Mouse (Mus musculus) frontal cortex, adult (tissue): ENCODE measurements around the gene 1700016K19Rik.

ENCODE experiments used
- ATAC-seq: cut with Nextera tagmentation; 2 replicates; pipeline ENCODE4 v1.9.2; 2017; ENCODE audit warnings: mild to moderate bottlenecking, moderate library complexity, mixed read lengths; ENCODE audit not compliant: low TSS enrichment

1700016K19Rik gene

DNA sequence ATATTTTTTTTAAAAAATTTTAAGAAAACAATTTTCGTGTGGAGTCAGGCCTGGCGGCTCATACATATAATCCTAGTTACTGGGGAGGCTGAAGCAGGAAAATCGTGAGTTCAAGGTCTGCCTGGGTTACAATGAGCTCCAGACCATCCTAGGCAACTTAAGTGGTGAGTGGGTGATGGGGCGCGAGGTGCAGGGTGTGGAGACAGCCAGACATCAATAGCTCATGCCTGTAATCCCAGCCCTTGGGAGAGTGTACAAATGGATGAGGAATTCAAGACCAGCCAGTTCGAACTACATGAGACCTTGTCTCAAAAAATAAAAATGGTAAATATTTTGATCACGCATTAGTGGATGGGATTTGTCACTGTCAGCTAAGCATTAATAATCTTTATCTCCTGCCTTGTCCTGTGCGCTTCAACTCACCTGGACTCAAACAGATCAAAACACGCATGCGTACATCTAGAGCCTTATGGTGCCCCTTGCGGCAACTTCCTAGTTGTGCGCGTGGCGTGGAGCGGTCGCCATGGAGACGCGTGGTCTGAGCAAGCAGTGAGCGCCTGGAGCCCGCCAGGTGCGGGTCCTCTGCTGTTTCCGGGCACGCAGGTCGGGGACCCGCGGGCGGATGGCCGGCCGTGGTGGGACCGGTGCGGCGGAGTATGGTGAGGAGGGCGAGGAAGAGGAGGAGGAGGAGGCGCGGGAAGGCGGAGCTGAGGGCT lies at the start of gene 1700016K19Rik:
Gene 1700016K19Rik (plus strand): TSS at position 473 of the 716 bp plus-strand sequence.
- ATAC-seq = peak; percentile 93

DNA sequence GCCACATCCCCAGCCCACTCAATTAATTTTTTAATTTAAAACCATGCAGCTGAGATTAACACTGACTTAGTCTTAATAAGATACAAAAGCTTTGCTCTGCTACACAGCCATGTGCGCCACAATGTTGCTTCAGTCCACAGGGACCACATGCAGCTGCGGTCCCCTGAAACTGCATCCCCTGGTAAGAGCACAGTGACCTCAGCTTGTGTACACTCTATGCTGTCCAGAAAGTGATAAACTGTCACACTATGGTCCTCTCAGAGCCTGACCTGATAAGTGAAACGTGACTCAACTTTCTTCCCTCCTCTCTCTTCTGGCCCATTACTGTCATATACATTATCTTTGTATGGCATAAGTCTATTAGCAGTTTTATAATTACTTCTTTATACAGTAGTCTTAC lies 49.3 kb upstream of the 1700016K19Rik start:
- no peak for ATAC-seq

GRCm38 (mm10) chr11:75951895-75952294 lies 47.8 kb upstream of the 1700016K19Rik start:
- ATAC-seq = no peak

GRCm38 (mm10) chr11:75954896-75955295 lies 44.8 kb upstream of the 1700016K19Rik start:
- ATAC-seq = no peak

DNA sequence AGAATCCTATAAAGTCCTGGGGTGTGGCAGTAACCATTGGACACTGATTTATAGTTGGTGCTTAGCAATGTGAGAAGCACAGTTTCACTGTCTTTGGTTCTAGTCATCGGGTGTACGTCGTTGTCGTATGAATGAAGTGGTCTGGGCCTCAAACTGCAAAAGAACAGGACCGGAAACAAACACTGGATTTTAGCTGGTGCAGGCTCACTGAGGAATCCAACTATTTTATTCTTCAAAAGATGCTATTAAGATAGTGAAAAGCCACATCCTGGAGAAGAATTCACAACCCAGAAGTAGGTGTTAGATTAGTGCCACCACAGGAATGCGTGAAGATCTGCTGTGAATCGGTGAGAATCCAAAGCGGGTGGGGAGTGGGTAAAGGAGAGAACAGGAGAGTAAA lies 43.1 kb upstream of the 1700016K19Rik start:
- ATAC-seq = no peak

DNA sequence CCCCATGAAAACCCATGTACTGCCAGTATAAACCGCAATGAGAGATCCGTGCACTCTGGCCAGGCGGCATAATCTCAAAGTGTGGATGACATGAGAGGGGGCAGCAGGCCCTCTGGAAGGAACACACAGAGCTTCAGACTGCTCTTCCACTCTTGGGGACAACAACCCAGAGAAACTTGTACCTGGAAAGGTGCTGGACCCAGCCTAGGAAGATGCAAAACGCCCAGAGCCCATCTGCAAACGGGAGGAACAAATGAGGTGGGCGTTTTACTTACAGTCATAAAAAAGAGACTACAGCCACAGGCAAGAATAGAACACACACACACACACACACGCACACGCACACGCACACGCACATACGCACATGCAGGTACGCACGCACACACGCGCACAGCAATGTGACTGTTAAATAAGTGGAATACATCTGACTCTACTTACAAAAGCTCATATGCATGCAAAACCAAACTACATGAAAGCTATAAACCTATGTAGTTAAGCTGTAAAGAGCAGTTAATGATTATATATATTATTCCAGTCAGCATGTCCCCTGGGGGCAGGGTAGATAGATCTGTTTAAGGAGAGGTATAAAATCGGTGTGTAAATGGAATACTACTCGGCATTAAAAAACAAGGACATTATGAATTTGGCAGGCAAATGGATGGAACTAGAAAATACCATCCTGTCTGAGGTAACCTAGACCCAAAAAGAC lies 42.4 kb upstream of the 1700016K19Rik start:
- ATAC-seq = no peak

DNA sequence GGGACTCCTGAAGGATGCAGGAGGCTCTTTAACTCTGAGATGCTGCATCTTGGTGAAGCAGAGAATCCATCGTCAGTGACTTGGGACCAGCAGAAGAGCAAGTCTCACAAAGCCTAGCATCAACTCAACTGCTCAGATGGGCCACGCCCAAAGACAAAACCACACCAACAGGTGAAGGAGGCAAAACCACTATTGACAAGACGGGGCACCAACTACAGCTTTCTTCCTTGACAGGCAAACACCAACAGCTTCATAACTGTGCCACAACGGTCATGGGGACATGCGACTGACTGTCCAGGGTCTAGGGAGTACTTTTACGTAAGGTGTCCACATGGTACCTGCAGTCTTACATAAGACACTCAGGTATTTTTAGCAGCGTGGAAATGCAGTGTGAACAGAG lies 37.9 kb upstream of the 1700016K19Rik start:
- ATAC-seq = no peak

DNA sequence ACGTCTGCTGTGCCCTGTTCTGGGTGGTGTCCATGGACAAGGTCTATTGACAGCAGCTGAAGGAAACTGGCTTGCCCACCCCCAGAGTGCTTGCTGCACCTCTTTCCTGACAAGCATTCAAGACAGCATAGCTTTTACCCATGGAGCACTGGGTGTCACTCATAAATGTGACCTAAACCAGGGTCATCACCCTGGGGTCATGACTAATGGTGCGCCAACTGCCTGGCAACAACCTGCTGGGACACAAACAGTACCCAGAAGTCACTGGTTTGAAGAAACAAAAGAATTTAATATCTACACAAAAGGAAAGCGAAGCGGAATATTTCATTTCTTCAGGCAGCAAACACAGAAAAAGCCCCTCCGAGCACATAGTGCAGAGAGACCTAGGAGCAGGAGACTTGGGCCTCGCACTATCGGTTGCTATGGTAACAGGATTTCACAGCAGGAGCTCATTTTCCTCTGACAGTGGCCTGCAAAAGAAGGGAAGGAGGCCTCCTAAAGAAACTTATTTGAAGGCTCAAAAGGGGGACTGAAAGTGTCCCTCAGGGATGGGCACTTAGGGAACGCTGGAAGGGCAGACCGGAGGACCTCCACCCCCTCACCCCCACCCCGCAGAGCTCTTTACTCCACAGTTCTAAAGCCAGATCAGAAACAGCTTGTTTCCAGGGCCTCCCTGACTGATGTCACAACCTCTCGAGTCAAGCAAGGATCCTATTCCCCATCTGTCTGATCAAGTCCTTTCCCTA lies 35.8 kb upstream of the 1700016K19Rik start:
- no peak for ATAC-seq

GRCm38 (mm10) chr11:75964476-75964730 lies 35.3 kb upstream of the 1700016K19Rik start:
- no peak for ATAC-seq

DNA sequence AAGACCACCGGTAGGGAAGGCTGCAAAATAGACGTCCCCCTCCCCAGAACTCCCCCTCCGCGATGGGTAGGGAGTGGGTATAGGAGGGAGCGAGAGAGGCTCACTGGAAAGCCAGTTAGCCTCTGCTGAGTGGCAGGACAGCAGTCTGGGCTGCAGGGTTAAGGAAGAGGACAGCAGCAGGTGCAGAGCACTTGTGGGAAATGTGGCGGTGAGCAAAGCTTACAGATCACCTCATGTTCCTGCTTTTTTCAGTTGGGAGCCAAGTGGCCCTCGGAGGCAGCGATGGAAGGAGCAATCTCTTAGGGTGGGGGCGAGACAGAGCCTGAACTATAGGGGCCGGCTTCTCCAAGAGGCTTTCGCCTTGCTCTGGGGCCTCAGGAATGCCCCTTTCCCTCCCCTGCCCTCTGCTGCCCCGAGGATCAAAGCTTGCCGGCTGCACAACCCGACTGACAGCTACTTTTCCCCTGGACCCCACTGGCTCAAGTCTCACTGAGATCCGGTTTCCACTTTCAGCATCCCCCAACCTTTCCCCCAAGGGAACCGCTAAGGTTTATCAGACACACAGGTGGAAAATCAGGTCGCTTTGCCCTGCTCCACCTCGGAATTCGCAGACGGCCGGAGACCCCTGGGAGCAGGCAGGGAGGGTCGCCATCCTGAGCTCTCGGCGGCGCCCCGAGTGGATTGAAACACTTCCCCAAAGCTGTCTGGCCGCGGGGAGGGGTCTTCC lies 33.9 kb upstream of the 1700016K19Rik start:
- no peak for ATAC-seq

DNA sequence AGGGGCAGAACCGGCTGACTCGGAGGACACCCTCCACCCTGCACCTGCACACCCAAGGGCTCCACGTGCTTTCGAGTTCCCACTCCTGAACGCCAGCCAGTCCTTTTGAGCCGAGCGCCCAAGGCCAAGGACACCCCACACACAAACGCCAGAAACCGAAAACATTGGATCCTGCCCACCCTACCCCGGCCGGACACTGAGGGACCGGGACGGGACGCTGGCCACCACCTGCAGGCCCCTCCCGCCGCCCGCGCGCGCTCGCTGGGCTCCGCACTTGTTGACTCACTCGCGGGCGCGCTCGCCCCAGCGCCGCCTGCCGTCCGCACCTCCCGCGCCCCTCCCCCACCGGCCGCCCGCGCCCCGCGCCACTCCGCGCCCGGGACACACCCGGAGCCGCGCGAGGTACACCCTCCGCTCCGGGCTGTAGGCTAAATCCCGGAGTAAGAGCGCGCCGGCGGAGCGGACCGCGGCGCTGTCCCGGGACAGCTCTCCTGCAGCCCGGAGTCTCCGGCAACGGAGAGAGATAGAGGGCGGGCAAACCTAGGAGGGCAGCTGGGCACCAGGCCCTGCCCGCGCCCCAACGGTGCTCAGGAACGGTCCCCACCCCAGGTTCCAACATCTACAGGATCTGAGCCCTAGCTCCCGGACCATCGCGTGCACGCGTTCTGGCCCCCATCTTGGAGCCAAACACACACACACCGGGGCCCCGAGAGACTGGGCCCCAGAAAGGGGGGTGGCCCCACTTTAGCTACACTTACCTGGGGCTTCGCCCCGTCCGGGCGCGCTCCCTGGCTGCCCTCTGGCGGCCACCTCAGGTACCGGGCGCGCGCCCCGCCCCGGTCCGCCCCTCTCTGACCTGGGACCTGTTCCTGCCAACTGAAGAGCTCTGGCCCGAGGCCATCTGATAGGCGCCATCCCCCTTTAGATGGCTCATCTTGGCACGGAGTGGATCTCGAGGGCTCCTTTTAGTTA lies 33.0 kb upstream of the 1700016K19Rik start:
- ATAC-seq = peak; percentile 44; the same call in 1 of the 2 replicates

DNA sequence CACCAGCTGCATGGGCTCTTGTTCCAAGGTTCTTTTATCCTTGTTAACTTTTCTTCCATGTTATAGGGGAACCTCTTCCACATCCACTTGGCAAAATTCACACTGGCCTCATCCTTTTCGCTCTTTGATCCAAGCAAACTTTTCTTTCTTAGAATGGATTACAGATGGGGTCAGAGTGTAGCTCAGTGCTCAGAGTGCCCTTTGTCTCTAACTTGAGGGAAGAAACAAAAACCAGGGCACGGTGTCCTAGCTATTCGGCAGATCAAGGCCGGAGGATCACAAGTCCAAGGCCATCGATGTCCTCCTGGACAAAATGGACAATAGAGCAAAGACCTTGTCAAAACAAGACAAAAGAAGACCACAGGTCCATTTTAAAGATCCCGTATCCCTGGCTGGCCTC lies 31.0 kb upstream of the 1700016K19Rik start:
- ATAC-seq = no peak

GRCm38 (mm10) chr11:75970629-75971028 lies 29.1 kb upstream of the 1700016K19Rik start:
- ATAC-seq = no peak

GRCm38 (mm10) chr11:75972188-75972587 lies 27.5 kb upstream of the 1700016K19Rik start:
- ATAC-seq = peak; percentile 55; the same call in 1 of the 2 replicates

DNA sequence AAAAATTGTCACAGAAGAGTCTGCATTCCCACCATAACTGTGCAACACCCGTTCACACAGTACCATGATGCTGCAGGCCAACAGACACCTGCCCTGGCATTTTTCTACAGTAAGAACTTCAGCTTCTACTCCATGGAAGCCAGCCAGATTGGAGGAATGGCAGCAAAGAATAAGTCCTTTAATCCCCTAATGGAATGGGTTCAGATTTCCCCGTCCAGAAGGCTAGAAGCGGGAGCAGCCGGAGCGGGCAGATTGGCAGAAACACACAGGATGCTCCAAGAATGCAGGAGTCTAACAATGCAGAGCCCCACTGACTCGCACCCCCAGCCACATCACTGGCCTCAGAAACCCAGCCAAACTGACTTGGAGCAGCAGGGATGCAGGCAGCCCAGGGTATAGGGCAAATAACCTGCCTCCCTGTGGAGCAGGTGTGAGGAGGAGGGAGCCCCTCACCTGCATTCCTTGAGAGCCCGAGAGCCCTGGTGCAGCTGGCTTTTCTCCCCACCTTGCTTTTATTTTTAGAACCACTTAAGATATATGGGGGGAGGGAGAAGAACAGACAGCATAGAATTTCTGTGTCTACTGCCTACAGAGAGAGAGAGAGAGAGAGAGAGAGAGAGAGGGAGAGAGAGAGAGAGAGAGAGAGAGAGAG lies 26.7 kb upstream of the 1700016K19Rik start:
- ATAC-seq = no peak

DNA sequence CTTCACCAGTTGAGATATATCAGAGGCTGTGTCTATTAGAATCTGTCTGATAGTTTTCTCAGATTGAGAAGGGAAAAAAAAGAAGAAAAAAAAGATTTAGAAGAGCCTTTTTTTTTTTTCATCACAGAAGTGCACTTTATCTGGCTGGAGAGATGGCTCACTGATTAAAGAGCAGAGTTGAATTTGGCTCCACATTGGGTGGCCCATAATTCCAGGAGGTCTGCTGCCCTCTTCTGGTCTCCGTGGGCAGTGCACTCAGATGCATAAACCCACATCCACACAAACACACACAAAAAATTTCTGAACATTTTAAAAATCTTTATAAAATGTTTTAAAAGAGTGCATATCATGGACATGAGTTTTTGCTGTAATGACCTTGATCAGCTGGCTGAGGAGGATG lies 25.7 kb upstream of the 1700016K19Rik start:
- no peak for ATAC-seq

DNA sequence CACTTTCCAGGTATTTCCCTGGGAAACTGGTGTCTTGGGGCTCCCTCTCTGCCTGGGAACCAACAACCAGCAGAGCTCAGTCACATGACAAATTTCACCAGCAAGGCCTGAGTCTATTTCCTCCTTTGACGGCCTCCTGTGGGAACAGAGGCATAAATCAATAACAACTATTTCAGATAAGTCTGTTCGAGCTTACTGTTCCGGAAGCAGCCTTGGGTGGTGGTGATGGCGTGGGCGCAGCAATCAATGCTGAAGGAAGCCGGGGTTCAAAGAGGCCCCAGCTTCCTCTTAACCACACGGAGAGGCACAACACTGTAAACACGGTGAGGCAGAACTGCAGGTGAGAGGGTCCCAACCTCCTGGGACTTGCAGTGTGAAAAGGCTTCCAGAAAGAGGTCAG lies 23.0 kb upstream of the 1700016K19Rik start:
- ATAC-seq = no peak

DNA sequence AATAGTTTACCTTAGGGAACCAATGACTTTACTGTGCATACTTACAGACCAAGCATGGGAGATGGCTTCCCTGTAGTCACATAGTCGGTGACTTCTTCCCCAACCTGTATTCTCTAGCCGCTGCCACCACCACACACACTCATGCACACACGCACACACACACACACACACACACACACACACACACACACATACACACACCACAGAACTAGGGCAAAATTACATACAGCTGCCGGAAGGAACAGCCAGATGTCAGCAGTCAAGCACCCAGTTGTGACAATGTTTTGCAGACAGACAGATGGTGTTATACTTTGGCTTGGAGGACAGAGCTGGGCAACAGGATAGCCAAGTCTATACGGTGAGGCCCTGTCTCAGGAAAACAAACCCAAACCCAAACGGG lies 21.7 kb upstream of the 1700016K19Rik start:
- no peak for ATAC-seq

GRCm38 (mm10) chr11:75980413-75980812 lies 19.3 kb upstream of the 1700016K19Rik start:
- ATAC-seq = no peak

DNA sequence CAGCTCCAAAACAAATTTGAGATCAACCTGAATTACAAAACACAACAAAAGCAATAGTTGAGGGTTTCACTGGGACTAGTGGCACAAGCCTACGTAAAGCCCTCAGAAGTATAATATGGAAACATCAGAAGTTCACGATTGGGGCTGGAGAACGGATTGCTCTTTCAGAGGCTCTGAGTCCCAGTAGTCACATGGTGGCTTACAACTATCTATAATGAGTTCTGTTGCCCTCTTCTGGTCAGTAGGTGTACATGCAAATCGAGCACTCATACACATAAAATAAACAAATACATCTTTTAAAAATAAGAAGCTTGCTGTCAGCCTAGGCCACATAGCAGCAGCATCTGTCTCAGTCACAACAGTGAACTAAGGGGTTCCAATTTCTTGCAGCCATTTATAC lies 16.5 kb upstream of the 1700016K19Rik start:
- ATAC-seq = no peak

DNA sequence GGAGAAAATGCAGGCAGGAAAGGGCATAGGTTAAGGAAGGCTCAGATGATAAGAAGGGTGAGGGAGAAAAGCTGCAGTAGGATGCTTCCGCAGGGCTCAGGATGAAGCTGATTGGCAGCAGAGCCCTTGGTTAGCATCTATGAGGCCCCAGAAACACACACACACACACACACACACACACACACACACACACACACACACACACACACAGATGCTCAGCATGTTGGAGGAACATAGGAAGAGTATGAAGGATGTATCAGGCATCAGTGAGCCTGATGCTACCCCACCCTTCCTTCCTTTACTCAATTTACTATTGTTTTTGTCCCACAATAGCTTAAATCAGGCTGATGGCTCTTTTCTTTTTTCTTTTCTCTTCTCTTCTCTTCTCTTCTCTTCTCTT lies 15.1 kb upstream of the 1700016K19Rik start:
- ATAC-seq = no peak
